Mouse (Mus musculus) heart, embryonic 13.5 days (tissue): ENCODE measurements at regions not wholly inside any gene's neighbourhood (a gene's known extent, or its start where the extent isn't known, plus 50 kb on each side); places are given as distances from the start of the nearest gene placed in this dataset. TPM values are rescaled to one million over a fixed set of nuclear protein-coding genes. Genes with fewer than 3 reads are reported as not detected.

ENCODE experiments used
- ATAC-seq: fragments of 200-750 bp; cut with Nextera tagmentation; 2 replicates; pipeline ENCODE4 v1.8.0; 2017; ENCODE audit warnings: moderate TSS enrichment; ENCODE audit not compliant: insufficient number of reproducible peaks, low FRiP score, low TSS enrichment; ENCODE audit errors: extremely low read depth
- H3K27ac ChIP-seq: fragments of 300-500 bp; sonication (generic); replicated peaks from 2 replicates; pipeline ENCODE4 v1.5.1; 2015; ENCODE audit warnings: moderate library complexity, mild to moderate bottlenecking, inconsistent platforms
- H3K27me3 ChIP-seq: fragments of 300-500 bp; sonication (generic); replicated peaks from 2 replicates; pipeline ENCODE4 v1.6.1; 2015; ENCODE audit warnings: mild to moderate bottlenecking, inconsistent platforms
- H3K36me3 ChIP-seq: fragments of 300-500 bp; sonication (generic); 2 replicates; pipeline ENCODE4 v1.6.1; 2015; ENCODE audit warnings: mild to moderate bottlenecking, inconsistent platforms
- H3K4me1 ChIP-seq: fragments of 300-500 bp; sonication (generic); 2 replicates; pipeline ENCODE4 v1.6.1; 2015; ENCODE audit warnings: inconsistent platforms
- H3K4me2 ChIP-seq: fragments of 300-500 bp; sonication (generic); 2 replicates; pipeline ENCODE4 v1.6.1; 2015; ENCODE audit warnings: inconsistent platforms, mild to moderate bottlenecking, moderate library complexity
- H3K4me3 ChIP-seq: fragments of 300-500 bp; sonication (generic); 2 replicates; pipeline ENCODE4 v1.5.1; 2015; ENCODE audit warnings: moderate library complexity, mild to moderate bottlenecking, inconsistent platforms
- H3K9ac ChIP-seq: fragments of 300-500 bp; sonication (generic); 2 replicates; pipeline ENCODE4 v1.6.1; 2015; ENCODE audit warnings: inconsistent platforms, mild to moderate bottlenecking, moderate library complexity
- H3K9me3 ChIP-seq: fragments of 300-500 bp; sonication (generic); 2 replicates; pipeline ENCODE4 v1.6.1; 2016; ENCODE audit warnings: inconsistent platforms
- WGBS: fragments of 180-500 bp; shearing (Covaris S2); methylation state at CpG from one replicate; pipeline ENCODE4 v1.1.7; 2015; ENCODE audit warnings: mixed read lengths; 5-methylcytosine and 5-hydroxymethylcytosine counted together
- microRNA-seq: library from miRNA; unstranded; fragments of <30 nt; microRNA quantifications from one replicate; pipeline ENCODE4, GENCODE M21; 2016

DNA sequence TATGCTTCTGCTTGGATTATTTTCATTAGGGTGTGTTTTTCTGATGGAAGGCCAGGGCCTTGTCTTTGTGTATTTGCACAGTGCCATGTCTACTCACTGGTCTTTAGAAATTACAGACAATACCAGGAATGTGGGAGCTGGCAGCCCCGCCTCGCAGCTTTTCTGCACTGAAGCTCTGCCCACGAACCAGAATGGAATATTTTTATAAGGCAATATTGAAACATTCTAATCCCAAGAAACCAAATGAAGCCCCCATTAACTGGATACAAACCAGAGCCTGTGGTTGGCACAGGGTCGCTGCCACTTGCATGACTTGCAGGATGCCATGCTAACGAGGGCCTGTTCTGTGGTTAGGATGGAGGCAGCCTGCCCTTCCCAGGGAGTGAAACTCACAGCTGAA is 54.3 kb upstream of the Gm10320 start:
- H3K4me2 ChIP-seq = no peak overlapping the region
- no peak for ATAC-seq
- H3K4me1 ChIP-seq = peaks cover 3% of the 10 kb centered on the region; the same call in 1 of the 2 replicates
- peaks cover 13% of the 10 kb centered on the region for H3K27me3 ChIP-seq
- no peaks in the 10 kb centered on the region for H3K9me3 ChIP-seq
- no peak overlapping the region for H3K4me3 ChIP-seq
- 59% methylated on average over 5 of the region's 5 CpGs for WGBS
- no peaks in the 10 kb centered on the region for H3K36me3 ChIP-seq
- no peak overlapping the region for H3K27ac ChIP-seq
- H3K9ac ChIP-seq = no peak overlapping the region

DNA sequence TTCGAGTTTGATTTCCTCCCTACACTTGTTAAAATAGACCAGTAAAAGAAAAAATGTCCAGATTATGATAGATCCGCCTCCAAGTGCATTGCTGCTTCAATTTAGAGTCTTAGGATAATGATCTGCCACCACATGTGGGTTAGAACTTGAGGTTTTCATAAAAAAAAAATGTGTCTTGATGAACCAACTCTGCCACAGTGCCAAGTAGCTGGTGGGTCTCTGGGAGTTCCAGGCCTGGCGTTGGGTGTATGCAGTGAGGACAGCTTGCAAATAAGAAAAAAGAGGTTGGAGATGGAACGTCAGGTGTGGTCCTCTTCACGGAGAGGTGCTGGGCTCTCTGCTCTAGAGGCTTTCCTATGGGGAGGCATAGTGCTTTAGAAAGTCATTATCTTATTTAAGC is 53.6 kb upstream of the Gm10320 start:
- 59% methylated on average over 5 of the region's 5 CpGs for WGBS
- Histone ChIP-seq H3K9me3 (no peaks in the 10 kb centered on the region), H3K36me3 (no peaks in the 10 kb centered on the region), H3K4me3 (no peak overlapping the region), H3K9ac (no peak overlapping the region), H3K4me2 (no peak overlapping the region), H3K27ac (no peak overlapping the region), H3K4me1 (peaks cover 3% of the 10 kb centered on the region; the same call in 1 of the 2 replicates), H3K27me3 (peaks cover 8% of the 10 kb centered on the region)
- ATAC-seq = no peak

DNA sequence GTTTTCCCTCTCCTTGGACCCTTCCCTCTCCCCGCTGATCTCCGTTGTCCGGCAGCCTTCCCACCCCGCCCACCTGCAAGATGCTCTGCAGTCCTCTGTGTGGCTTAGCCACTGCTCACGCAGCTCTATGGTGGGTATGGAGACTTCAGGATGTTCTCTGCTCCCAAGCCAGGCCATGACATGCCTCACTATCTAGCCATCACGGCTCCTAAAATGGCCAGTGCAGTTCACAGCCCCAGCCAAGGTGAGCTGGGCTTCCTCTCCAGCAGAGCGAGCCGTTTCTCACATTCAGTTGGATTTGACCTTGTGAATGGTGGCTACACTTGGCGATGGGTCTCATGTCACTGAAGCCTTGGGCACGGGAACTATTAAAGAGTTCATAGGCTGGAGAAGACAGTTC is 52.2 kb upstream of the Gm10320 start:
- Histone ChIP-seq H3K36me3 (no peaks in the 10 kb centered on the region), H3K4me2 (no peak overlapping the region), H3K4me1 (peaks cover 3% of the 10 kb centered on the region; the same call in 1 of the 2 replicates), H3K27ac (no peak overlapping the region), H3K9ac (no peak overlapping the region), H3K27me3 (peaks cover 15% of the 10 kb centered on the region; the same call in 1 of the 2 replicates), H3K9me3 (no peaks in the 10 kb centered on the region), H3K4me3 (no peak overlapping the region)
- ATAC-seq = no peak
- whole genome bisulfite sequencing = 76% methylated on average over 10 of the region's 10 CpGs

Small RNA genes lying in the stretch of these regions (microRNA-seq; reads per million reads assigned to microRNA genes)
- gene Gm22698 = not detected
